Mouse (Mus musculus) adrenal gland, postnatal 4 days (tissue): ENCODE measurements around the gene Zfp592. TPM values are rescaled to one million over a fixed set of nuclear protein-coding genes. Genes with fewer than 3 reads are reported as not detected.

Source experiments
- DNase-seq, 2 experiments: peaks; one replicate each; pipeline ENCODE4 v3.0.0; 2021 to 2022; ENCODE audit warnings: low spot score in 2 of 2, mixed read lengths in 2 of 2
- total RNA-seq, 2 experiments: library from RNA; stranded (reverse); gene quantifications; 2 replicates each; pipeline ENCODE4 v1.2.3; 2021

Gene Zfp592
- total RNA-seq, 2 experiments from 2014 or later: 26.7 to 36.0 TPM

DNA sequence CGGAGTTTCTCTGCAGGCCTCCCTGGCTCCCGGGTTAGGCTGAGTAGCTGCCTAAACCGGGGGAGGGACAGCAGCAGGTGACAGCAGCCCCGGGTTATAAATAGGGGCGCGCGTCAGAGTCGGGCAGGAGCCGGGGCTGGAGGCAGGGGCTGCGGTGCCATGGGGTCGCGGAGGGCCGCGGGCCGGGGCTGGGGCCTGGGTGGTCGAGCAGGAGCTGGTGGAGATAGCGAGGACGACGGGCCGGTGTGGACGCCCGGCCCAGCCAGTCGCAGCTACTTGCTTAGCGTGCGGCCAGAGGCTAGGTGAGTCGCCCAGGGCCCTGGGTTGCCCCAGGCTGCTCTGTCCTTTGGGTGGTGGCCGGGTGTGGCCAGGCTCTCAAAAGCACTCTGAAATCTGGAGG, 64.0 kb downstream of the Zfp592 start, which contains the start of gene Alpk3:
Alpk3 (plus strand) TSS at position 130 of the 400 bp plus-strand sequence.
- no peak for DNase-seq

DNA sequence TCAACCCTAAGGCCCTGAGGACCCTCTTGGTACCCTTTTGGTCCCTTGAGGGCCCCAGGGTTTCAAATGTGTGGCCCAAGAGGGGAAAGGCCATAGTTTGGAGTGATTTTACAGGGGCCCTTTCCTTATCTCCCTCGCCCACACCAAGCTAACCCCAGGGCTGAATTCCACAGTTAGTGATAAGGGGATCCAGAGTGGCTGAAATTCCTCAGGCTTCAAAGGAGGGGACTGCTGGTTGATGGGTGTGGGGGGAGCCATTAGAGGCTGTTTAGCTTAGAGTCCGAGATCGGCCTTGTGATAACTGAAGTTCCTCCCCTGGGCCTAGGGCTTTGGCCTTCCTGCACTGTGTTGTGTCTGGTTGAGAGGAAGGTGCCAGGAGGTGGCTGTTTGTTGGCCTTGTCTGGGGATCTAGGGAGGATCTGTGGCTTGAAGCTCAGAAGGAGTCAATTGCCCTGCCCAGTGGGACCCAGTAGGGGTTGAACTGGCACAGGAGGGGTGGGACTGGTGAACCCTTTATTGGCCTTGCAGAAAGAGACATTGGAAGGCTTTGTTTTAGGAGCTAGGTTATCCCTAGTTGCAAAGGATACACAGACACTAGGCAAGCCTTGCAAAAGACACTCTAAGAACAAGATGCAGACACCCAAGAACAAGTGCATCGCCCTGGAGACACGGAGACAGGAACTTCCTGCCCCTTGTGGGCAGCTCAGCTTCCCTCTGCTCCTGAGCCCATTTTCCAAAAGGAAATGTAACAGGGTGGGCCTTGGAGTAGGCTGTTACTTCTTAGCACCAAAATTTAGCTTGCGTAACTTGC, 64.6 kb downstream of the Zfp592 start:
- DNase-seq: no peak

DNA sequence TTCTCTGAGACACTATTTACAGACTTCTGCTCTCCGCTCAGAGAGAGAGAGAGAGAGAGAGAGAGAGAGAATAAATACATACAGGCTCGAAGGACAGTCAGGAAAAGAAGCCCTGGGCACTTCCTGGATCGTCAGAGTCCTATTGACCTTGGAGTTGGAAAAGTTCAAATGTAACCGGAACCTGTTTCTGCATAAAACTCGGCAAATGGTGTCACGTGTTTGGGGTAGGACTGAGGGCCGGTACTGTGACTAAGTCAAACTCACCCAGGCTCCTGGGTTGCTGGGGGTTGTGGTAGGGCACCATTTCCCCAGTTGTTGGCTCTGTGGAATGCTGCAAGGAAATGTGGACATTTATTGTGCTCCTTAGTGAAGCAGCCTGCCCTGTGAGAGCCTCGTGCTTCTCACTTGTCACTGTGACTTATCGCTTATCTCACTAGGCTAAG, 65.3 kb downstream of the Zfp592 start:
- no peak for DNase-seq

GRCm38 (mm10) chr7:81059388-81059787, 65.9 kb downstream of the Zfp592 start:
- DNase-seq: no peak

DNA sequence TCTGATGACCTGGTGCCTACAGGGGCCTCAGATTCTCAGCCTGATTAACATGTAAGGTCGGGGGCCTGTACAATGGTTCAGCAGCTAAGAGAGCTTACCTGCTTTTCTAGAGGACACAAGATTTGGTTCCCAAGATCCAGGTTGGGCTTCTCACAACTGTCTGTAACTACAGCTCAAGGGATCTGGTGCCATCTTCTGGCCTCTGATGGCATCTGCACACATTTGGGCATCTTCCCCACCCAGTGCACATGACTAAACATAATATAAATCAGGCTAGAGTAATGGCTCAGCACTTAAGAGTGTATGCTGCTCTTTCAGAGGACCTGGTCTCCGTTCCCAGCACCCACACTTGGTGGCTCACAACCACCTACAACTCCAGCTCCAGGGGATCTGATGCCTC, 67.4 kb downstream of the Zfp592 start:
- DNase-seq: no peak

DNA sequence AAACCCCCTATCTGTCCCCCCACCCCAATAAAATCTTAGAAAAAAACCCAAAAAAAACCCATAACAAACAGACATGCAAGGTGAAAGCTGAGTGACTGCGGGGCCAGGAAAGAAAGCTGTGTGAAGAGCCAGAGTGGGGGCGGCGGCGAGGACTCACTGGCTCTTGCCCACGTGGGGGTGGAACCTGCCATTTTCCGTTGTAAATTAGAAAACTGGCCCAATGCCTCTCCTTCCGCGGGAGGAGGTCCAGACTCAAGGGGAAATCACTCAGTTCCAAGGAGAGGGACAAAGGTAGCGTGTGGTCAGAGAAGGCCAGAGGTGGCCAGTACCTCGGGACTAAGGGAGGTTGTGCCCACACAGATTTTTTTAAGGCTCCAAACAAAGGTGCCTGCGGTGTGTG, 68.5 kb downstream of the Zfp592 start:
- no peak for DNase-seq

DNA sequence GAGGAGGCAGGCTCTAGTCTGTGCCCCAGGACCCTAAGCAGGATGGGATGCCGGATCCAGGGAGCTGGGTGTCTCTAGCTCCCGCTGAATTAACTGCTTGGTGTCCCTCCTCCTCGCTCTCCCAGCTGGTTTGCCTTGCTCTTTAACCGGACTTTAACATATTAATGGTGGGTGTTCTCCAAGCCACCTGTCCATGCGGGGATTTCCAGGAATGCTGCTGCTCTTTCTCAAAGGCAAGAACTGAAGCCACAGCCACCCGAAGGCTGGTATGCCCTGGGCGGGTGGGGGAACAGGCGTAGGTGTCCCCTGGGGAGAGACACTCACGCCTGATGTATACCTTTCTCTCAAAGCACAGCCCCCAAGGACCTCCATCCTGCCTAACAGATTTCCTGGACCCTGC, 69.9 kb downstream of the Zfp592 start:
- no peak for DNase-seq

DNA sequence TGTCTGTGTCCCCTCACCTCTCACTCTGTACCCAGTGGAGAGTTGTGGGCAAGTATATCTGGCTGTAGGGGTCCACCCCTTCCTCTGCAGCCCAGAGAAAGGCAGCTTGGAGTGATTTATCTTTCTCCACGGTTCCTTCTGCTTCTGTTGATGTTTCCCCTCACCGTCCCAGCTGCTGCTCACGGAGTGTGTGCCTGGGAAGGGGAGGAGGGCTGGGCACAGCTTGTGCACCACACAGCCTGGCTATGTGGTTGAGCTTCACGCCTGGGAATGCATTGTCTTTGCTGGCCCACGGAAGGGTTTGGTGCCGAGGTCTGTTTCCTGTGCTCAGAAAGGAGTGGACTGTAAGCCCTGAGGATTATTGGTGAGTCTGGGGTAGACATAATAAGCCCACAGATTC, 73.2 kb downstream of the Zfp592 start:
- DNase-seq: no peak

DNA sequence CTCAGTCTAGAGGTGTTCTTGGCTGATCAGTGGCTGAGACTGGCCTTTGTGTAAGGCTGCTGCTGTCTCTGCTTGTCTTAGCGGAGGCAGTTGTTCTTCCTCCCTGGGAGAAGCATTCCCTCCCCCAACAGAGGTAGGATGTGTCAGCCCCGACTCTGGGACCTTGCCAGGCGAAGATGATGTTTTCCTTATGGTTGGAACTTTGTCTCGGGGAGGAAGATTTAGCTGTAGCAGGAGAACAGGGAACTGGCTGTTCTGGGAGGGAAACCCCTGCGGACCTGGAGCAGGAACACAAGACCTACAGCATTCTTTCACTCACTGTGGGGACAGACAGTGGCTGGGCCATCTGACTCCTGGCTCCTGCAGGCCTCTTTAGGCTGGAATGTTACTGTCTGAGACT, 79.0 kb downstream of the Zfp592 start:
- DNase-seq: no peak

GRCm38 (mm10) chr7:81073273-81073672, 79.8 kb downstream of the Zfp592 start:
- DNase-seq: no peak

DNA sequence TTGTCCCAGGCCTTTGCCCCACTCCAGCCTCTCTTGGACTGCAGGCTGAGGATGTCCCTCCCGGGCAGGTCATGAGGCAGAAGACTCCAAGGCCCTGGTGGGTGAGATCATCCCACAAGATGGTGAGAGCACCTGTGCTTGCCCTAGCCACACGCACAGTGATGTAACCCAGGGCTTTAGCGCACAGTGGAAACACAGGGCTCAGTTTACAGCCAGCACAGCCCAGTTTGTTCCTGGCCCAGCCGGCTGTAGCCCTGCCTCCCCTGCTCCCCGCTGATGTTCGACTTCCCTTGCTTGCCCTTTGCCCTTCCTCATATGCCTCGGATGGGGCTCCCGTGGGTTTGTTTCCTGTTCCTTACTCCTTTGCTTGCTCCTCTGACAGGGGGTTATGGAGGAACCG, 81.1 kb downstream of the Zfp592 start:
- no peak for DNase-seq

GRCm38 (mm10) chr7:81075299-81075698, 81.8 kb downstream of the Zfp592 start:
- no peak for DNase-seq

GRCm38 (mm10) chr7:81075732-81076131, 82.3 kb downstream of the Zfp592 start:
- no peak for DNase-seq

- no peak for DNase-seq
Measured at GRCm38 (mm10) chr7:81077009-81077408, 83.5 kb downstream of the Zfp592 start.

- DNase-seq: no peak
Measured at GRCm38 (mm10) chr7:81078740-81079139, 85.3 kb downstream of the Zfp592 start.

GRCm38 (mm10) chr7:81093420-81093965, 100.0 kb downstream of the Zfp592 start:
- no peak for DNase-seq

GRCm38 (mm10) chr7:81094104-81094757, 100.8 kb downstream of the Zfp592 start:
- DNase-seq: no peak

Other genes starting within 250 kb of the Zfp592 start
- gene Iqgap1, start 167.7 kb upstream of the Zfp592 start, total RNA-seq: 100 to 1,000 TPM in 1 of 2 experiments, 10 to 100 TPM in 1; 92.0 to 107 TPM
- 10 to 100 TPM; 13.4 to 14.2 TPM for gene Zscan2, start 132.8 kb upstream of the Zfp592 start, total RNA-seq
- 10 to 100 TPM; 27.9 to 29.8 TPM for gene Wdr73, start 92.4 kb upstream of the Zfp592 start, total RNA-seq
- 1 to 10 TPM; 4.2 to 5.6 TPM for gene Nmb, start 88.6 kb upstream of the Zfp592 start, total RNA-seq
- 100 to 1,000 TPM; 114 to 116 TPM for gene Sec11a, start 45.9 kb upstream of the Zfp592 start, total RNA-seq
- 1 to 10 TPM; 2.0 to 4.7 TPM for gene Alpk3, start 63.9 kb downstream of the Zfp592 start, total RNA-seq
- gene Slc28a1, start 121.1 kb downstream of the Zfp592 start, total RNA-seq: under 1 TPM; 0.56 TPM
- gene Pde8a, start 219.9 kb downstream of the Zfp592 start, total RNA-seq: 10 to 100 TPM; 22.3 to 25.8 TPM